Mouse (Mus musculus) forebrain, embryonic 14.5 days (tissue): Measurements from ENCODE around the gene Gga3. TPM values are rescaled to one million over a fixed set of nuclear protein-coding genes. Genes with fewer than 3 reads are reported as not detected.
A peak's percentile ranks its signal among the peaks of the same experiment; 100 is the strongest.

ENCODE experiments used
- ATAC-seq: fragments of 200-750 bp; cut with Nextera tagmentation; 2 replicates; pipeline ENCODE4 v1.8.0; 2017; ENCODE audit warnings: mild to moderate bottlenecking, moderate library complexity
- DNase-seq: peaks from one replicate; pipeline ENCODE4 v3.0.0-alpha.2; 2015; ENCODE audit warnings: low spot score
- H3K27ac ChIP-seq: fragments of 300-500 bp; sonication (generic); 2 replicates; pipeline ENCODE4 v1.5.1; 2014; ENCODE audit warnings: low read depth, mild to moderate bottlenecking, control low read depth, low read length, moderate library complexity
- H3K27me3 ChIP-seq: fragments of 300-500 bp; sonication (generic); replicated peaks from 2 replicates; pipeline ENCODE4 v1.6.1; 2014; ENCODE audit warnings: low read length, control low read depth, mixed read lengths; ENCODE audit not compliant: control insufficient read depth, insufficient read depth
- H3K36me3 ChIP-seq: fragments of 300-500 bp; sonication (generic); 2 replicates; pipeline ENCODE4 v1.6.1; 2014; ENCODE audit warnings: low read length, control low read depth; ENCODE audit not compliant: control insufficient read depth, insufficient read depth
- H3K4me1 ChIP-seq: fragments of 300-500 bp; sonication (generic); 2 replicates; pipeline ENCODE4 v1.6.1; 2014; ENCODE audit warnings: antibody characterized with exemption, low read length, control low read depth; ENCODE audit not compliant: control insufficient read depth, insufficient read depth
- H3K4me2 ChIP-seq: fragments of 300-500 bp; sonication (generic); 2 replicates; pipeline ENCODE4 v1.6.1; 2014; ENCODE audit warnings: mild to moderate bottlenecking, control low read depth, low read length
- H3K4me3 ChIP-seq: fragments of 300-500 bp; sonication (generic); 2 replicates; pipeline ENCODE4 v1.5.1; 2014; ENCODE audit warnings: low read depth, low read length, control low read depth
- H3K9ac ChIP-seq: fragments of 300-500 bp; sonication (generic); 2 replicates; pipeline ENCODE4 v1.6.1; 2014; ENCODE audit warnings: mild to moderate bottlenecking, low read length, control low read depth, moderate library complexity
- H3K9me3 ChIP-seq: fragments of 300-500 bp; sonication (generic); replicated peaks from 2 replicates; pipeline ENCODE4 v1.6.1; 2016; ENCODE audit warnings: low read length, control low read depth, mixed read lengths; ENCODE audit not compliant: control insufficient read depth
- whole genome bisulfite sequencing: fragments of 180-500 bp; shearing (Covaris S2); extraction: QIAGEN DNeasy Blood & Tissue Kit; methylation state at CpG from one replicate; pipeline ENCODE4 v1.1.7; 2014; 5-methylcytosine and 5-hydroxymethylcytosine counted together
- polyA plus RNA-seq: library from polyadenylated mRNA; unstranded; fragments of >200 nt; fragmentation: Nextera tagmentation; extraction: Ambion mirVana; gene quantifications from 2 replicates; pipeline ENCODE4 v1.2.1, GENCODE M21; 2014

Gga3 gene
- polyA plus RNA-seq, 1 experiment from 2014 or later = 18.1 TPM

DNA sequence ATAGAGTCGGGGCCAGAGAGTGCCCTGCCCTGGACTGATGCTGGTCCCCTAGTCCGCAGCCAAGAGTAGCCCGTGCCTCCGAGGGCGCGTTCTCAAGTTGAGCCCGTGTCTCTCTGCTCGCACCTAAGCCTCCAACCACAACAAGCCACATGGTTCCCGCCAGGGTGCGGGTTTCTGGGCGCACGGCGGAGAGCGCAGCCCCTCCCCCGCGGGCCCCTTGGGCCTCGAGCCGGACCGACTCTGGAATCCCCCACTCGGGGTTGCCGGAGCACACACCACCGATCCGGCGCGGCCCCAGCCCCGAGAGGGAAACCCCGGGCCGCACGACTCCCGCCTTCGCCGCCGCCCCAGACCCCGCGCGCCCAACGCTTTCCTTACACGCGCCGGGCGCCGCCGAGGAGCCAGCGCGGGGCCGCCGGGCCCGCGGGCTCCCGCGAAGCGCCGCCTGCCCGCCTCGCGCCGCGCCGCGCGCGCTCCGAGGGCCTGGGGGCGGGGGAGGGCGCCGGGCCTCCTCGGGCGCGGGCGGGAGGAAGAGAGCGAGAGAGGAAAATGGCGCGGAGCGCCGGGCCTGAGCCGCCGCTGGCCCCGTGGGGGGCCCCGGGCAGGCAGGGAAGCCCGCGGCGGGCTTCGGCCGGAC is 68.3 kb downstream of the Gga3 start:
- no peaks in the 10 kb centered on the region for H3K27me3 ChIP-seq
- WGBS = under 1% methylated on average over 63 of the region's 84 CpGs
- peak overlapping the region; percentile 97 for H3K9ac ChIP-seq
- peak; percentile 81 for ATAC-seq
- DNase-seq = peak; percentile 80
- no peaks in the 10 kb centered on the region for H3K9me3 ChIP-seq
- peak overlapping the region; percentile 87 for H3K4me2 ChIP-seq
- peaks cover 36% of the 10 kb centered on the region for H3K36me3 ChIP-seq
- peaks cover 14% of the 10 kb centered on the region for H3K4me1 ChIP-seq
- peak overlapping the region; percentile 91 for H3K4me3 ChIP-seq
- H3K27ac ChIP-seq = peak overlapping the region; percentile 99

DNA sequence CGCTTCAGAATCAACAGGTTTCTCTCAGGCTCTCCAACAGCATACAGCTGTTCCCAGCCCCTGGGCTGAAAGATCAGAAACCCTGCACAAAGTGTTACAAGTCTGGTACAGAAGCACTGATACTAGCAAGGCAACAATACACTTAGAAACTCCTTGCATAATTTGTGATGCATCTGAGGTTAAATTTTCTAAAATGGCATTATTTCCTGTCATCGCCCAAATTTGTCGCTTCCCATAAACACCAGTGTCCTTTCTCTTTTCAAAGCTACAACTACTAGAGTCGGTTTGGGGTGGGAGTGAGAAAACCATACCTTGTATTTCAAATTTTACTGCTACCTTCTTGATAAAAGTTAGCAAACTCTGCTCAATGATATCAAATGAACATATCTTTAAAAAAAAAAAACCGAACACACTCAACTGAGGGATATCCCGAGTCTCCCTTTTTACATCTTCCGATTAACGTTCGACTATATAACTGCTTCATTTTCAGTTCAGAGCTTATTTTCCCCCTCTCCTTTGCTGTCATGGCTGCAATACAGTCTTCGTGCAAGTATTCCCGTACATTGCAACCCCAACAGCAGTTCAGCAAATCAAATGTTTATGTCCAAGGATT is 69.0 kb downstream of the Gga3 start:
- Histone ChIP-seq H3K27me3 (no peaks in the 10 kb centered on the region), H3K36me3 (peaks cover 43% of the 10 kb centered on the region), H3K9ac (peak overlapping the region; percentile 97), H3K9me3 (no peaks in the 10 kb centered on the region), H3K4me2 (peak overlapping the region; percentile 87), H3K27ac (peak overlapping the region; percentile 99), H3K4me3 (peak overlapping the region; percentile 91), H3K4me1 (peaks cover 14% of the 10 kb centered on the region)
- ATAC-seq (no peak), DNase-seq (no peak)
- 6% methylated on average over 11 of the region's 11 CpGs for WGBS

Other genes with a start within 250 kb of the Gga3 start
- gene Hid1, start 236.3 kb downstream of the Gga3 start, polyA plus RNA-seq = 32.0 and 36.3 TPM in 2 replicates
- gene Cdr2l, start 222.1 kb downstream of the Gga3 start, polyA plus RNA-seq = 17.7 and 19.0 TPM in 2 replicates
- 203 and 253 TPM in 2 replicates for gene Mrpl58, start 200.3 kb downstream of the Gga3 start, polyA plus RNA-seq
- gene Atp5h, start 184.1 kb downstream of the Gga3 start, polyA plus RNA-seq = 768 and 904 TPM in 2 replicates
- gene Kctd2, start 183.9 kb downstream of the Gga3 start, polyA plus RNA-seq = 17.8 and 17.9 TPM in 2 replicates
- gene Trim80, start 163.5 kb downstream of the Gga3 start, polyA plus RNA-seq = not detected in 2 replicates
- 0.12 TPM in 1 of 2 replicates, not detected in the other for gene Slc16a5, start 141.6 kb downstream of the Gga3 start, polyA plus RNA-seq
- 11.5 and 14.6 TPM in 2 replicates for gene Armc7, start 128.4 kb downstream of the Gga3 start, polyA plus RNA-seq
- 95.5 and 107 TPM in 2 replicates for gene Nt5c, start 112.2 kb downstream of the Gga3 start, polyA plus RNA-seq
- gene Jpt1, start 89.7 kb downstream of the Gga3 start, polyA plus RNA-seq = 2,151 and 2,168 TPM in 2 replicates
- gene Sumo2, start 67.8 kb downstream of the Gga3 start, polyA plus RNA-seq = 1,356 and 1,420 TPM in 2 replicates
- 117 and 122 TPM in 2 replicates for gene Nup85, start 39.6 kb downstream of the Gga3 start, polyA plus RNA-seq
- gene Mrps7, start 126 bp downstream of the Gga3 start, polyA plus RNA-seq = 72.1 and 81.5 TPM in 2 replicates
- gene Mif4gd, start 8.9 kb upstream of the Gga3 start, polyA plus RNA-seq = 9.5 and 12.5 TPM in 2 replicates
- 38.3 and 50.1 TPM in 2 replicates for gene Slc25a19, start 24.2 kb upstream of the Gga3 start, polyA plus RNA-seq
- 108 and 113 TPM in 2 replicates for gene Grb2, start 104.5 kb upstream of the Gga3 start, polyA plus RNA-seq
- 12.4 and 19.6 TPM in 2 replicates for gene Tmem94, start 161.4 kb upstream of the Gga3 start, polyA plus RNA-seq
- 8.0 and 8.9 TPM in 2 replicates for gene Caskin2, start 209.6 kb upstream of the Gga3 start, polyA plus RNA-seq
- gene Tsen54, start 210.7 kb upstream of the Gga3 start, polyA plus RNA-seq = 15.2 and 19.1 TPM in 2 replicates
- gene Llgl2, start 220.0 kb upstream of the Gga3 start, polyA plus RNA-seq = 0.70 and 1.3 TPM in 2 replicates